In the genomic region with DNA sequence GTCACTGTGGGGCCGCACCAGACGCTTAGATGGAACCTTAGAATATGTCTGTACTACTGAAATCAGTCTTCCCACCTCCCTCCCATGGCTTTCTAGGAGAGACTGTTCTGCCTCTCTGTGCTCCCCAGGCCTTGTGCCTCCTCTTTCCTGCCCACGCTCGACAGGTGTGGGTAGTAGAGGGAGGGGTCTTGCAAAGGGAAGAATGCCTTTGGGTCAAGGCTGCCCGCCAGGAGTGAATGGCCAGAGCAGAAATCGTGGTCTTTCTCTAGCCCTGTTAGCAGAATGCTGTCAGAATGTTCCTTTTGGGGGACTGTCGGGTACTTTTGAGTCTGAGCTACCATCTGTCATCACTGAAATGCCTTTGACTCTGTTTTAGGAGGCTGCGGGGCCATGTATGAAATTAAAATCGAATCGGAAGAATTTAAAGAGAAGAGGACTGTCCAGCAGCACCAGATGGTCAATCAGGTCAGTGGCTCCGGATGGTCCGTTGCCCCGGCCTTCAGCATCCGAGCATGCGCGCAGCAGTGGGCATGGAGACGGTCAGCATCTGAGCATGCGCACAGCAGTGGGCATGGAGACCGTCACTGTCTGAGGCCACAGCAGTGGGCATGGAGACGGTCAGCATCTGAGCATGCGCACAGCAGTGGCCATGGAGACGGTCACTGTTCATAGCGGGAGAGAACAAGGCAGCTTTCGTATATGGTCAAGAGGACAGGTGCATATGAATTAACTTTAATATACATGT, we compare ENCODE assay signal across 14 mouse cellular contexts. TPM values are rescaled to one million over a fixed set of nuclear protein-coding genes. Genes with fewer than 3 reads are reported as not detected.
A peak's percentile ranks its signal among the peaks of the same experiment; 100 is the strongest.
DNase-seq lines count a peak whose midpoint lies in the region; ATAC-seq and TF ChIP-seq lines count a peak whose summit lies in the region.
"Had no signal": no experiment of that assay in that cellular context is flagged by ENCODE, and none has a peak within 500 bp of the region (broad histone marks: within the 10 kb centered on the region; RNA-seq: fewer than 3 reads in every experiment).

No protein-coding gene starts in this region.

- H3K27me3 ChIP-seq in intestine, embryonic 16.5 days (replicated peaks; ENCODE audit: control insufficient read depth, insufficient read depth, low read length), result no peaks in the 10 kb centered on the region
- no peaks in the 10 kb centered on the region for H3K27me3 ChIP-seq in intestine, postnatal 0 days (replicated peaks; ENCODE audit: control insufficient read depth, insufficient read depth, low read length)
- no peaks in the 10 kb centered on the region for H3K27me3 ChIP-seq in MEL (ENCODE audit: control insufficient read depth in 1 of 2, insufficient read depth in 2 of 2, low read length in 2 of 2)
- H3K27me3 ChIP-seq: hindbrain, embryonic 15.5 days had no signal

- H3K4me1 ChIP-seq in intestine, embryonic 16.5 days (ENCODE audit: control insufficient read depth, insufficient read depth, low read length), result peaks cover 27% of the 10 kb centered on the region
- peaks cover 4% of the 10 kb centered on the region; the same call in 1 of the 2 replicates for H3K4me1 ChIP-seq in intestine, postnatal 0 days (replicated peaks; ENCODE audit: control insufficient read depth, insufficient read depth, low read length)
- peaks cover 13 to 32% of the 10 kb centered on the region in 2 experiments for H3K4me1 ChIP-seq in MEL (ENCODE audit: control insufficient read depth in 1 of 2, insufficient read depth in 2 of 2, low read length in 2 of 2)

- no peak overlapping the region for H3K4me2 ChIP-seq in intestine, embryonic 16.5 days (ENCODE audit: low read depth, low read length)
- no peak overlapping the region for H3K4me2 ChIP-seq in intestine, postnatal 0 days (replicated peaks; ENCODE audit: low read depth)
- H3K4me2 ChIP-seq: hindbrain, embryonic 15.5 days; midbrain, embryonic 11.5 days had no signal

- no peak for ATAC-seq in intestine, embryonic 16.5 days
- ATAC-seq in intestine, postnatal 0 days, result no peak

- H3K9me3 ChIP-seq in intestine, embryonic 16.5 days (ENCODE audit: control insufficient read depth, low read length), result no peaks in the 10 kb centered on the region
- no peaks in the 10 kb centered on the region for H3K9me3 ChIP-seq in intestine, postnatal 0 days (ENCODE audit: control insufficient read depth)
- no peaks in the 10 kb centered on the region for H3K9me3 ChIP-seq in MEL (replicated peaks; ENCODE audit: insufficient read depth, low read length)
- H3K9me3 ChIP-seq: hindbrain, embryonic 15.5 days had no signal

- no peak for DNase-seq in MEL (ENCODE audit: low read depth, low spot score)
- peak; percentile 95 for DNase-seq in brain, adult 2 months (ENCODE audit: low read depth, low spot score)
- DNase-seq in cerebellum, postnatal 36 days, result peak; percentile 86 to 91
- no peak for DNase-seq in layer of hippocampus, adult 18-20 months (ENCODE audit: low spot score in 2 of 2)
- DNase-seq in urinary bladder, adult 2 months (ENCODE audit: low spot score), result no peak
- no peak for DNase-seq in thymus, postnatal 0 days (ENCODE audit: low spot score)
- DNase-seq: adrenal gland, adult 8-10 months; kidney, adult 9 months; spleen, adult 18-20 months had no signal

- H3K4me3 ChIP-seq in intestine, embryonic 16.5 days (ENCODE audit: low read length), result no peak overlapping the region
- H3K4me3 ChIP-seq in intestine, postnatal 0 days (ENCODE audit: low read depth, low read length), result no peak overlapping the region
- no peak overlapping the region; a peak in 1 of 4 replicates for H3K4me3 ChIP-seq in MEL (ENCODE audit: control insufficient read depth in 1 of 2, insufficient read depth in 1 of 2, low read depth in 2 of 2, low read length in 2 of 2)
- H3K4me3 ChIP-seq: hindbrain, embryonic 15.5 days had no signal

- TF ChIP-seq CTCF in intestine, postnatal 0 days (IDR thresholded peaks at IDR 0.05; ENCODE audit: low read depth), result no peak
- no peak for TF ChIP-seq CTCF in MEL (IDR thresholded peaks at IDR 0.05 in 2 of 3, conservative IDR thresholded peaks at IDR 0.05 in 1 of 3; ENCODE audit: control insufficient read depth in 1 of 3, insufficient read depth in 1 of 3, low read depth in 2 of 3, low read length in 3 of 3, poor library complexity in 1 of 3, severe bottlenecking in 1 of 3)

- no peak for TF ChIP-seq RAD21 in MEL (IDR thresholded peaks at IDR 0.05; ENCODE audit: low read depth, low read length)

- TF ChIP-seq POLR2A in MEL (IDR thresholded peaks at IDR 0.05; ENCODE audit: control insufficient read depth in 1 of 2, insufficient read depth in 1 of 2, low read depth in 1 of 2, low read length in 2 of 2, poor library complexity in 1 of 2), result no peak

- H3K9ac ChIP-seq in intestine, embryonic 16.5 days (ENCODE audit: low read depth, low read length), result 0 out of 2 replicates have a peak overlapping the region, but pooled peaks have one; percentile 13
- no peak overlapping the region for H3K9ac ChIP-seq in intestine, postnatal 0 days (ENCODE audit: low read depth, low read length)
- peak overlapping the region; percentile 53 for H3K9ac ChIP-seq in MEL (ENCODE audit: control insufficient read depth, low read depth, low read length, poor library complexity, severe bottlenecking)
- H3K9ac ChIP-seq: hindbrain, embryonic 15.5 days had no signal

- H3K79me2 ChIP-seq in MEL (ENCODE audit: control insufficient read depth, insufficient read depth, low read length, poor library complexity), result peaks cover 16% of the 10 kb centered on the region

- H3K36me3 ChIP-seq in intestine, embryonic 16.5 days (ENCODE audit: control insufficient read depth, insufficient read depth, low read length), result no peaks in the 10 kb centered on the region
- H3K36me3 ChIP-seq in intestine, postnatal 0 days (ENCODE audit: control insufficient read depth, insufficient read depth), result peaks cover 33% of the 10 kb centered on the region; the same call in 1 of the 2 replicates
- H3K36me3 ChIP-seq in MEL (ENCODE audit: control insufficient read depth in 1 of 2, insufficient read depth in 2 of 2, low read length in 2 of 2), result peaks cover 7 to 27% of the 10 kb centered on the region in 2 experiments

- no peak overlapping the region for H3K27ac ChIP-seq in intestine, embryonic 16.5 days (ENCODE audit: low read length)
- no peak overlapping the region for H3K27ac ChIP-seq in intestine, postnatal 0 days (ENCODE audit: low read depth, low read length)
- H3K27ac ChIP-seq in MEL (ENCODE audit: control insufficient read depth, low read depth, low read length), result peak overlapping the region; percentile 92
- H3K27ac ChIP-seq: hindbrain, embryonic 15.5 days; stomach, postnatal 0 days had no signal

- 95% methylated on average over 24 of the region's 24 CpGs for WGBS in intestine, embryonic 16.5 days
- 95% methylated on average over 24 of the region's 24 CpGs for WGBS in intestine, postnatal 0 days

- no peak for TF ChIP-seq EP300 in MEL (IDR thresholded peaks at IDR 0.05; ENCODE audit: low read depth in 1 of 2, low read length in 2 of 2)

TF ChIP-seq in MEL, 35 proteins besides CTCF, POLR2A, EP300 and RAD21:
- TF ChIP-seq ZMIZ1 (IDR thresholded peaks at IDR 0.05; ENCODE audit: low read depth, low read length) (no peak), ZNF384 (IDR thresholded peaks at IDR 0.05; ENCODE audit: low read depth, low read length) (no peak), MEF2A (IDR thresholded peaks at IDR 0.05; ENCODE audit: extremely low read depth, insufficient replicate concordance, low read depth, low read length, poor library complexity, severe bottlenecking) (no peak), BHLHE40 (IDR thresholded peaks at IDR 0.05; ENCODE audit: borderline replicate concordance, low read depth, low read length) (no peak), JUND (IDR thresholded peaks at IDR 0.05; ENCODE audit: low read depth, low read length) (no peak)

RNA-seq across cellular contexts. Expression of a gene that starts 3.9 kb away (rescaled TPM):
- 173 and 186 TPM in 2 replicates for polyA plus RNA-seq in intestine, embryonic 16.5 days (2015; fragmentation: Nextera tagmentation; extraction: Ambion mirVana)
- polyA plus RNA-seq in intestine, postnatal 0 days (2015; fragmentation: Nextera tagmentation; extraction: Ambion mirVana), result 167 and 184 TPM in 2 replicates
- 48.3 and 55.2 TPM in 2 replicates for total RNA-seq in MEL (2012; rRNA removed)
- polyA plus RNA-seq in MEL (2012; ENCODE audit: insufficient read depth in 1 of 2, insufficient read length in 2 of 2, low read depth in 1 of 2, low replicate concordance in 2 of 2, missing spikeins in 1 of 2), result 100 to 1,000 TPM in 1 of 2 experiments, not detected in 1; 211 TPM
- total RNA-seq in layer of hippocampus, adult 18-20 months (2021), result 10 to 100 TPM; 47.1 to 58.9 TPM
- 57.9 and 67.0 TPM in 2 replicates for polyA plus RNA-seq in urinary bladder, adult 2 months (2012; rRNA removed)
- 216 and 226 TPM in 2 replicates for polyA plus RNA-seq in thymus, postnatal 0 days (2015; fragmentation: Nextera tagmentation; extraction: Ambion mirVana)

RNA-seq across cellular contexts. Expression of a gene that starts 27.0 kb away (rescaled TPM):
- 50.8 and 52.8 TPM in 2 replicates for polyA plus RNA-seq in intestine, embryonic 16.5 days (2015; fragmentation: Nextera tagmentation; extraction: Ambion mirVana)
- polyA plus RNA-seq in intestine, postnatal 0 days (2015; fragmentation: Nextera tagmentation; extraction: Ambion mirVana), result 29.7 and 30.8 TPM in 2 replicates
- total RNA-seq in MEL (2012; rRNA removed), result 71.2 and 74.7 TPM in 2 replicates
- polyA plus RNA-seq in MEL (2012; ENCODE audit: insufficient read depth in 1 of 2, insufficient read length in 2 of 2, low read depth in 1 of 2, low replicate concordance in 2 of 2, missing spikeins in 1 of 2), result 100 to 1,000 TPM in 1 of 2 experiments, 10 to 100 TPM in 1; 57.0 to 120 TPM
- 10 to 100 TPM; 19.2 to 20.5 TPM for total RNA-seq in layer of hippocampus, adult 18-20 months (2021)
- 55.1 and 57.1 TPM in 2 replicates for polyA plus RNA-seq in urinary bladder, adult 2 months (2012; rRNA removed)
- 71.5 and 73.4 TPM in 2 replicates for polyA plus RNA-seq in thymus, postnatal 0 days (2015; fragmentation: Nextera tagmentation; extraction: Ambion mirVana)

RNA-seq across cellular contexts. Expression of a gene that starts 27.1 kb away (rescaled TPM):
- 36.4 and 43.5 TPM in 2 replicates for polyA plus RNA-seq in intestine, embryonic 16.5 days (2015; fragmentation: Nextera tagmentation; extraction: Ambion mirVana)
- polyA plus RNA-seq in intestine, postnatal 0 days (2015; fragmentation: Nextera tagmentation; extraction: Ambion mirVana), result 17.6 and 18.4 TPM in 2 replicates
- total RNA-seq in MEL (2012; rRNA removed), result 80.5 and 155 TPM in 2 replicates
- 100 to 1,000 TPM; 219 to 558 TPM for polyA plus RNA-seq in MEL (2012; ENCODE audit: insufficient read depth in 1 of 2, insufficient read length in 2 of 2, low read depth in 1 of 2, low replicate concordance in 2 of 2, missing spikeins in 1 of 2)
- 1 to 10 TPM; 6.6 to 7.1 TPM for total RNA-seq in layer of hippocampus, adult 18-20 months (2021)
- polyA plus RNA-seq in urinary bladder, adult 2 months (2012; rRNA removed), result 3.2 and 4.4 TPM in 2 replicates
- polyA plus RNA-seq in thymus, postnatal 0 days (2015; fragmentation: Nextera tagmentation; extraction: Ambion mirVana), result 40.7 and 48.6 TPM in 2 replicates

Comparison
In these comparisons a context has a peak if more than half of its experiments do, and no peak if none do; other contexts are left out.
1. DNase-seq: peak in brain, adult 2 months (single experiment) and cerebellum, postnatal 36 days (2 of 2); none in MEL (single experiment), layer of hippocampus, adult 18-20 months (0 of 2), urinary bladder, adult 2 months (single experiment) and thymus, postnatal 0 days (single experiment).